Mouse (Mus musculus) layer of hippocampus, adult 6 months (tissue): ENCODE results near the gene Dspp. TPM values are rescaled to one million over a fixed set of nuclear protein-coding genes. Genes with fewer than 3 reads are reported as not detected.

Source experiments
- long read RNA-seq, 2 experiments: library from polyadenylated mRNA; unstranded; transcript quantifications; one replicate each; pipeline ENCODE4 v2.0.0; 2019 to 2020
- polyA plus RNA-seq: library from polyadenylated mRNA; unstranded; fragments of <200 nt; fragmentation: Nextera tagmentation; gene quantifications from 2 replicates; pipeline ENCODE4 v1.2.3, GENCODE M21; 2021

Gene Dspp
- polyA plus RNA-seq: 0.06 TPM in 1 of 2 replicates, not detected in the other
- long read RNA-seq, experiment 1: 0 reads
- long read RNA-seq, experiment 2: 0 reads

DNA sequence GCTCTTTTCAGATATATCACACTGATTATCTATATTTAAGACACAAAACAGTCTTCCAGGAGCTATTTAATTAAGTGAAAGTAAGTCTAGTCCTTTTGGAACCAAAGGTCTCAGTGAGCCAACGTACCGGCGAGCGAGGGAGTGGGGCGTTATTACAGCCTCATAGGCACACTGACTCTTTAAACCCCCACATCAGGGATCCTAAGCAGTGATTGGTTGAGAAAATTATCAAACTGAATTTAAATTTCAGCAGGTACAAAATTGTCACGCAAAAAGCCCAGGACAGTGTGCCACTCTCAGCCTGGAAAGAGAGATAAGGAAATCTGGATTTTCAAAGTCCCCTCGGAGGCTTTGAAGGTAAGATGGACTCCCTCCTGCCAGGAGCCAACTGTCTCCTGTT is at the start of gene Dspp:
TSS of gene Dspp (plus strand) at position 301 of the 400 bp plus-strand sequence.

DNA sequence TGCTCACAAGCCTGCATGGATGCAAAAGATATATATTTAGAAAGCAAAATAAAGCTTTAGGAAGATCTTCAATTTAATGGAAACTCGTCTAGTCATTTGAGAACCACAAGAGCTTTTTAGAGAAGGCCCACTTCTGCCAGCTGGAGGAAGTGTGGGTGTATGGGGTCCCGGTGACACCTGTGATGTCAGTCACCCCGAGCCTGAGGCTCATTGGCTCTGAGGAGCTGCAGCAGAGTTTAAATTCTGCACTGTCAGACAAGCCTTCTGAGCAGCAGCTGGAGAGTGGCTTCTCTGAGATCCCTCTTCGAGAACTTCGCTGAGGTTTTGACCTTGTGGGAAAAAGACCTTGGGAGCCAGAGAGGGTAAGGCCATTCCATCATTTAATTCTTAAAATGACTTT is 31.8 kb downstream of the Dspp start, which contains the start of gene Dmp1:
TSS of gene Dmp1 (plus strand) at position 263 of the 400 bp plus-strand sequence.

Other genes with a start within 250 kb of the Dspp start
- not detected in 2 replicates for gene Hsd17b13, start 193.3 kb upstream of the Dspp start, polyA plus RNA-seq
- 4.2 and 5.0 TPM in 2 replicates for gene Hsd17b11, start 148.8 kb upstream of the Dspp start, polyA plus RNA-seq
- gene Nudt9, start 124.4 kb upstream of the Dspp start, polyA plus RNA-seq: 107 and 119 TPM in 2 replicates
- gene Gm17660, start 93.1 kb upstream of the Dspp start, polyA plus RNA-seq: 0.31 and 0.44 TPM in 2 replicates
- gene Sparcl1, start 57.0 kb upstream of the Dspp start, polyA plus RNA-seq: 1,209 and 1,368 TPM in 2 replicates
- 2.1 and 2.2 TPM in 2 replicates for gene Dmp1, start 31.9 kb downstream of the Dspp start, polyA plus RNA-seq
- 0.21 and 0.29 TPM in 2 replicates for gene Ibsp, start 128.5 kb downstream of the Dspp start, polyA plus RNA-seq
- gene Mepe, start 154.6 kb downstream of the Dspp start, polyA plus RNA-seq: not detected in 2 replicates